Mouse (Mus musculus) T-helper 17 cell (primary cell): Measurements from ENCODE around the gene Olfr1413.

Experiments used
- in situ Hi-C, 2 experiments: fragments of 300-600 bp; cut with MboI, MseI; formaldehyde crosslinking; loops; 1 replicate in 1 of 2; 2 replicates in 1 of 2; pipeline ENCODE4 v1.15.1; 2025; ENCODE audit warnings: high pct_unique_total_duplicates in 2 of 2

The Olfr1413 gene

DNA sequence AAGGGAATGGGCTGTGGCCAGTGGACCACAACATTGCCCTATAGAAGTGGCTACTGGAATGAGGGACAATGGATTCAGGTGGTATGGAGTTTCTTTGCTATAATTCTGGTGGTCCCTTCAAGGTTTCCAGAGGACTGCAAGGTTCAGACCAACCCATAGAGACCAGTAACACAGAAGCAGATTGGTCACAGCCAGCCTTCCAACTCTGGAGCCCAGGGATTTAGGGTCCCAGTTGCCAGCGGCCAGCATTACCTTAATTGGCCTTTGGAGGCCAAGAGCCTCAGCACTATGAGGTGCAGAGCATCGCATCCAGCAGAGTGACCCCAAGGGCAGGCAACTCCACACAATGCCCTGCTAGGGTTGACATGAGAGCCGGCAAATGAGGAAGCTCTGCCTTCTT lies at the start of gene Olfr1413:
TSS of gene Olfr1413 (plus strand) at position 301 of the 400 bp plus-strand sequence.
- in situ Hi-C loops = no loop called here

DNA sequence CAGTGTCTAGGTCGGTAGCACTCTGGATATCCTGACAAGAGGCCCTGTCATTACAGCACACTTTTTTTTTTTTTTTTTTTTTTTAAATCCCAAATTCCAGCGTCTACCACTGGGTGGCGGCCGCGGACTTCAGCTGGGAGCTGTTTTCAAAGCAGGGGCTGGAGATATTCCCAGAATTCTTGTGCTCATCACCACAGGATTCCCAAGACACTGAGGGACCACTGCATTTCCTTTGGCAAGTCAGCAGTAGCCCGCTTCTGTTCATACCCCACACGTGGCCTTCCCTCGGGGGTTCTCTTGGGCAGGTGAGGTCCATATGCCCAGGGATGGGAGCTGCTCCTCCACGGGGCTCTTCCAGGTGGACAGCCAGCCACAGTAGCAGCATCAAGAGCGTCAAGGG lies 49.7 kb upstream of the Olfr1413 start:
- in situ Hi-C loops = no loop called here

DNA sequence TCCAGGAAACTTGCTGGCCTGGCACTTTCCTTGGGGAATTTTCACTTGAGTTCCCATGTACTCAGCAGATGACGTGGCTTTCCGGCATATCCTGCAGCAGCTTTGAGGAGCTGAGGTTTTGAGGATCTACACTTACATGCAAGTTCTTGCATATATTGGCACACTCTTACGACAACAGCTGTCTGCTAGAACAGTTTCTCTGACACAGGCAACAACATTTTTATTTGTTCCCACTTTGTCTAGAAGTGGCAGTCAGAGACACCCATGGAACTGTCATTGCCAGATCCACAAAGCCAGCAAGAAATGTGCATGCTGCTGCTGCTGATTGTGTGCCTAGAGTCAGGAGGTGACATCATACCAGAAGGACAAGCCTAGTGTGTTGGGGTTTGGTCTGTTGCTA lies 47.4 kb upstream of the Olfr1413 start:
- in situ Hi-C loops = no loop called here

DNA sequence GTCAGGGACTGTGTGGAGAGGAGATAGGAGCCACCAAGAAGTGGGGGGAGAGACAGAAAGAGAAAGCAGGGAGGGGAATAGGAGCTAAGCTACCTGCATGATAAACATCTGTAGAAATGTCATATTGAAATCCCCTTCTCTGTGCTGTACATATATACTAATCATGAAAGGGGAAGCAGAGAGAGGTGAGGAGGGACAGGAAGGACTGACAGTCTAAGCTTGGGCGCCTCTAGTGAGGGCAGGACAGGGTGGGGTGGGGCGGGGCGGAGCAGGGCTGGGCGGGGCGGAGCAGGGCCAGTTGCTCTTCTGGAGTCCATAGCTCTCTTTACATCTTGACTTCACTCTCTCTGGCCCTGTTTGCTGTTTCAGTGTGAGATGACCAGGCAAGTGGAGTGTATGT lies 34.1 kb upstream of the Olfr1413 start:
- in situ Hi-C loops = no loop called here

DNA sequence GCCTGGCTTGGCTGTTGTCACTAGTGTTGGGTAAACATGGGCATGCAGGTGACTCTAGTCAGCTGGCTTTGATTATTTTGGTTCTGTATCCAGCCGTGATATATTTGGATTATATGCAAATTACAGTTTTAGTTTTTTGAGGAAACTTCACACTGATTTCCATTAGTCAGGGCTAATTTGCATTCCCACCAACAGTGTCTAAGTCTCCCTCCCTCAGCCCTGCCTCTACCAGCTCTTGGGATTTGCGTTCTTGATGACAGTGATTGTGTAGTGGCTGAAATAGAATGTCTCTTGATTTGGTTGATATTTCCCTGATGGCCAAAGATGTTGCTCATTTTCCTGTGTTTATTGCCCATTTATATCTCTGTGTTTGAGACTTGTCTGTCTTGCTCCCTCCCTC lies 32.1 kb upstream of the Olfr1413 start:
- in situ Hi-C loops = no loop called here

DNA sequence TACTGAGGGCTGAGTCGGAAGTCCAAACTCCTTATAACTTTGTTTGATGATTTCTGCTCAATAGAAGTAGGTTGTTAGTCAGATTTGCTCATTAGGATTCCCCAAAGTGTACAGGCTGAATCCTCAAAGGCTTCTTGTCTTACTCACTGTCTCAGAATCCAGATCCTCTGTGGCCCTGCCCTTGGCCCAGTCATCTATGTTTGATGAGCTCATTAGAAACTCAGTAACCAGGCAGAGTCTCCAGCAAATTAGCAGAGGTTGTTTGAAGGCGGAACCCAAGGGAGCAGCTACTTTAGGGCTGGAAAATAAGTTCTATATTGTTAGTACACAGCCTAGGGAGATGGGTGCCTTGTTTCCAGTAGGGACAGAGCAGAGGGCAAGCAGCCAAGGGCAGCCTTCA lies 25.2 kb upstream of the Olfr1413 start:
- in situ Hi-C loops = no loop called here

DNA sequence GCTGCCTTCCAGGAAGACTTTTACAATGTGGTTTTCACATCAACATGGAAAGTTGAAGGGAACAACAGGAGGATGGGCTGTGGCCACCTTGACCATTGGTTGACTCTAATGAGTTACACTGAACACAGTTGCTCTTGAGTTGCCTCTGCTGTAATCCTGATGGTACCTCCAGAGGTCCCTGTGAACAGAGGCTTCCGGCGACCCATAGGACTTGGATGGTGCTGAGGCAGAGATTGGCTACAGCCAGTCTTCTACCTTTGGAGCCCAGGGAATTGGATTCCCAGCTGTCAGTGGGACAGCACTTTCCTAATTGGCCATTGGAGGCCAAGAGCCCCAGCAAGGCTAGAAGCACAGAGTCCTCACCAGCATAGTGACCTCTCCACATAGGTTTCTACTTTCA lies 14.4 kb downstream of the Olfr1413 start, which contains the start of gene Olfr1412:
TSS of gene Olfr1412 (plus strand) at position 301 of the 400 bp plus-strand sequence.
- in situ Hi-C loops = no loop called here

DNA sequence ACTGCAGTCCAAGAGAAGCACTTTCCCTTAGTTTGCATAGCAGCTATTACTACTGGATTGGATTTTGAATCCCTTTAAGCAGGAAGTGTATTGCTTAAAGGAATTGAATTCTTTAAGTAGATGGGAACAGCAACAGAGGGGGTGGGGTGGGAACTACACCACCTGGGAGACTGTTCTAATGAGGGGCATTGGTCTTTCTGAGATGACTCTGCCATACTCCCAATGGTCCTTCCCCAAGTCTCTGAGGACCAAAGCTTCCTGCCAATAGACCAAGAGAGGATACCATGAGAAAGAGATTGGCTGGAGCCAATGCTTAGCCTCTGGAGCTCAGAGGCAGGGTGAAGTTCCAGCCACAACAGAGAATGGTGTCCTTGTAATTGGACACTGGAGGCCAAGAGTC lies 23.0 kb downstream of the Olfr1413 start, which contains the start of gene Olfr1411:
TSS of gene Olfr1411 (plus strand) at position 301 of the 400 bp plus-strand sequence.
- in situ Hi-C loops = loop anchor here in 1 of 2 experiments (10.0 kb wide), 1 partner anchor 431 kb away; no protein-coding TSS in a partner anchor

DNA sequence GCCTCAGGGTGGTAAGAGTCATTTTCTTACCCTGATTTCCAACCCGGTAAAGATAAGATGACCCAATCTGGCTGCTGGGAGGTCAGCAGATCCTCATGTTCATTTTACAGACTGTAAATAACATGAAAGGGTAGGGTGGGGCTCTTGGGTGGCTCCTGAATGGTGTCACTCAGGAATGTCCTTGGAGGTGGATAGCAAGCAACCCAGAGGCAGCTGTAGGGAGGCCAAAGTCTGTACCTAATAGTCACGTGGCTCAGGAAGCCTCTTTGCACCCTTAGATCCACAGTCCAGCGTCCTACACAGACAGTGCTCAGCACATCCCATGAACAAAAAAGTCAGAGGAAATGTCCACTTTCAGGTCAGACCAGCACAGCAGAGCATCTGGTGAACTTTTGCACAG lies 24.9 kb downstream of the Olfr1413 start:
- in situ Hi-C loops = loop anchor here in 1 of 2 experiments (10.0 kb wide), 1 partner anchor 429 kb away; no protein-coding TSS in a partner anchor

DNA sequence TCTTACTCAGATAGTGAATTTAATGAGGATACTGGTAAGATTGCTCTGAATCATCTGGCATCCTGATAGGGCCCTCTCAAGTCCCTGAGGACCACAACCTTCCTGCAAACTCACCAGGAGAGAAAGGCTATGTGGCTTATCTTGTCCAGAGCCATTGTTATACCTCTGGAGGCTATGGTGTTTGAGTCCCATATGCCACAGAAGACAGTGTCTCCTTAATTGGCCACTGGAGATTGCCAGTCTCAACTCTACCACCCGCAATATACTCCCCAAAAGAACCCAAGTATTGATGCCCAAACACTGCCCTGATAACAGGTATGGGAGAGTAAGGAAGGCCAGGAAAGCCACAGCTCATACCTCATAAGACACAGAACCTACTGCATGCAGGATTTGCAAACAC lies 34.4 kb downstream of the Olfr1413 start, which contains the start of gene Olfr1410:
TSS of gene Olfr1410 (plus strand) at position 301 of the 400 bp plus-strand sequence.
- in situ Hi-C loops = loop anchor here (5.0 to 10.0 kb wide), 2 partner anchors 88 to 711 kb away; partner anchors contain the start of gene Olfr1414 (in 1 of the 2)

DNA sequence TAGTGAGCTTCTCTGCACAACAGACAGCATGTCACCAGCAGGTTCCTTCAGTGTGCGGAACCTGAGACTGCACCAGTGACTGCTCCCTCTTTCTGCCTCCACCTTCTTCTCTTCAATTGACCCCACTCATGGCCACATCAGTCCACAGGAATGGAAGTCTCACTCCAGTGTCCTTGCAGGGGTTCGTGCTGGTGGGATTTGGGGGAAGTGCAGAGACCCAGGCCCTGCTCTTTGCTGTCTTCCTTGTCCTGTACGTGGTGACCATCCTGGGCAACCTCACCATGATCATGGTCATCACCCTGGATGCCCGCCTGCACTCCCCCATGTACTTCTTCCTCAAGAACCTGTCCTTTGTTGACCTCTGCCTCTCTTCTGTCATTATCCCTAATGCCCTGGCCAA lies 36.6 kb downstream of the Olfr1413 start:
- in situ Hi-C loops = loop anchor here (5.0 to 10.0 kb wide), 2 partner anchors 90 to 713 kb away; partner anchors contain the start of gene Olfr1414 (in 1 of the 2)

DNA sequence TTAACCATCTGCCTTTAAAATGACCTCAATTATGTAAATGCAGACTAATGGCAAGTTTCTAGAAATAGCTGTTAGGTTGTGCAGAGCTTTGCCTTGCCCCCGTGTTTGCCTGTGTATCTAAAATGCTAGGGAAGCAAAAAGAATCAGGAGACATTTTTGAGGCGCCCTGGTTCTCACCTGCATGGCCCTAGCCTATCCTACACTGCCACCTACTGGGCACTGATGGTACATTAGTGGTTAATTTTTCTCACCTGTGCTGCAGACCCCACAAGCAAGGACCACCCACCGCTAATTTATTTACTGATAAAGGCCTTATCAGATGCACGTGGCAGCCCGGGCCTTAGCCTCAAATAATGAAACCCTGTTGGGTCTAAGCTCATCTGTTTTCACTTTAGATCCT lies 39.9 kb downstream of the Olfr1413 start:
- in situ Hi-C loops = loop anchor here in 1 of 2 experiments (5.0 kb wide), 1 partner anchor 699 kb away; no protein-coding TSS in a partner anchor

DNA sequence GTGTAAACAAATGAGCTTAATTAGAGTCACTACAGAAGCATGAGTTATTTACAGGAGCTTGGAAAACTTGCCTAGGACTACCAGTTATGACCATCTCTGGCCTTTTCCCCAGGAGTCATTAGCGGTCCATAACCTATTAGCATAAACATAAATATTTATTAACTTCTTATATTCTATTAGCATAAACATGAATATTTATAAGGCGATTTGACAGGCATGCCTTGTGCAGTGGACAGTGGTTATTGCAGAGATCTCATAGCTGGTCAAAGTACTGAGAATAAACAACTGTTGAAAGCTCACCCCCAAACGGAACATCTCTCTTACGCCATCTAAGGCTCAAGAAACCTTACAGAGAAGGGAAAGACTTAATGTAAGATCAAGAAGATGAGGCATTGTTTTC lies 42.1 kb downstream of the Olfr1413 start:
- in situ Hi-C loops = loop anchor here in 1 of 2 experiments (5.0 kb wide), 1 partner anchor 701 kb away; no protein-coding TSS in a partner anchor

DNA sequence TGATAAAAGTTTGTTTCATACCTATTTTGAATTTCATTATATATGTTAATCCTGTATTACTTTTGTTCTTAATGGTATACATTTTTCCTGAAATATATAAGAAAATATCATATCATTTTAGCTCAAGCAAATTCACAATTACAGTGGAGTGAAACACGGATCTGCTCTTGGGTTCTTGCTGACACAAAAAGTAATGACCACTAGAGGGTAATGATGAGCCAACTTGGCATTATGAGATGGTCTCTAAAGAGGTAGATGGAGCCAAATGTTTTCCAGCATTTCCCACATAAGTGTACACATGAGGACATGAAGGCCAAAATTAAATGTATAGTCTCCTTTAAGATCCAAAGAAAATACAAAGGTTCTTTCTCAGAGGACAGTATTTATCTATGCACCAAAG lies 43.4 kb downstream of the Olfr1413 start:
- in situ Hi-C loops = loop anchor here in 1 of 2 experiments (5.0 kb wide), 1 partner anchor 702 kb away; no protein-coding TSS in a partner anchor

DNA sequence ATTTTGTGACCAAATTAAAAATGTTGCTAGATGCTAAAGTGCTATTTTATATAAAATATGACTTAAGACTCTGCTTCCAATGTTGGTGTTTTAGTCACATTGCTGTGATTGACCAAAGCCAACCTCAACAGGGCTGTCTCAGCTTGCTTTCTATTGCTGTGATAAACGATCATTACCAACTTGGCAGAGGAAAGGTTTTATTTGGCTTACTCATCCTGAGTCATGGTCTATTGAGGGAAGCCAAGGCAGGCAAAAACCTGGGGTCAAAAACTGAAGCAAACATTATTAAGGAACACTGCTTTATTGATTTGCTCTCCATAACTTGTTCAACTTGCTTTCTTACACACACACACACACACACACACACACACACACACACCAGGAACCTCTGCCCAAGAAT lies 44.9 kb downstream of the Olfr1413 start:
- in situ Hi-C loops = no loop called here

DNA sequence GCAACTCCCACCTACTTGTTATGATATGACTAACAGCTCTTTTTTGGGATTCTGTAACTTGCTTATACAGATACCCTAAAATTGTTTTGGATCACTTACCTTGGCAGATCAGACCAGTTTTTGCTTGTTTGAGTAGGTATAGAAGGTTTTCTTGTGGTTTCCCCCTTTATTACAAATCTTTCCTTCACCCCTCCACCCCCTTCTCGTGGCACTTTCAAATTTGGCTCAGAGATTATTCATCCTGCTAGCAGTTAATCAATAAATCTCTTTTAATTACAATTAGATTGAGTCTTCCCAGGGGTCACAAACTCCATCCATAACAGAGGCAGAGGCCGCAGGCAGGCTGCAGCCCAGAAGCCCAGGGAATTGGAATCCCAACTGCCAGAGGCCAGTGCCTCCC lies 46.4 kb downstream of the Olfr1413 start, which contains the start of gene Olfr12:
TSS of gene Olfr12 (plus strand) at position 301 of the 400 bp plus-strand sequence.
- in situ Hi-C loops = no loop called here

DNA sequence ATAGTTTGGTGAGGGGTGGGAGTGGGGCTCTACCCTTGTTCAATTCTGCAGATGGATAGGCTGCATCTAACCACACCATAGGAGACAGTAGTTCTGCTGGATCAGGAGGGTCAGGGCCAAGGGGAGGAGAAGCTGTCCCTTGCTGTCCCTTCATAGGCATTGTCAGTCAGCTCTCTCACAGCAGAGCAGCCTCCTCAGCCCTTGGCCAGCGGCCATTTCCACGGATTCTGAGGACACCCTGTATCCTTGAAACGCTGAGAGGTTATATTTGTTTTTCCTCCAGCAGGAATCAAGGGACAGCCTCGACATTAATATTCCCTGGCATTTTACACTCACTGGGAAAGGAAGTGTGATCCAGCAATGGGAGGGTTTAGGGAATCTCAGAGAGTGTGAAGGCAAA lies 47.2 kb downstream of the Olfr1413 start:
- in situ Hi-C loops = no loop called here
